Mouse (Mus musculus) urinary bladder, postnatal 0 days (tissue): Measurements from ENCODE around the gene Ncan. TPM values are rescaled to one million over a fixed set of nuclear protein-coding genes. Genes with fewer than 3 reads are reported as not detected.

Source experiments
- microRNA-seq: library from miRNA; unstranded; fragments of <30 nt; microRNA quantifications from one replicate; pipeline ENCODE4, GENCODE M21; 2016
- polyA plus RNA-seq: library from polyadenylated mRNA; unstranded; fragments of >200 nt; fragmentation: Nextera tagmentation; extraction: Ambion mirVana; gene quantifications from 2 replicates; pipeline ENCODE4 v1.2.1, GENCODE M21; 2015

The Ncan gene
- polyA plus RNA-seq: 0.10 and 0.16 TPM in 2 replicates

GRCm38 (mm10) chr8:70120667-70121066, at the start of gene Ncan:
Gene Ncan, minus strand, starts transcription at chr8:70120873.

GRCm38 (mm10) chr8:70139026-70139857, 18.6 kb upstream of the Ncan start, which contains the start of the genes Rfxank, Borcs8 and Mef2b:
Gene Rfxank, minus strand, starts transcription at chr8:70139154.
Gene Borcs8, plus strand, starts transcription at chr8:70139499.
Gene Mef2b, plus strand, starts transcription at chr8:70139711.

GRCm38 (mm10) chr8:70131166-70131883, 10.7 kb upstream of the Ncan start, which contains the start of gene Nr2c2ap:
Gene Nr2c2ap, plus strand, starts transcription at chr8:70131333.

GRCm38 (mm10) chr8:70083285-70083684, 37.4 kb downstream of the Ncan start, which contains the start of gene Hapln4:
Gene Hapln4, plus strand, starts transcription at chr8:70083457.

GRCm38 (mm10) chr8:70072441-70073069, 48.1 kb downstream of the Ncan start, which contains the start of gene Tm6sf2:
Gene Tm6sf2, plus strand, starts transcription at chr8:70072924.

Small RNA genes within 50 kb of the gene (microRNA-seq; reads per million reads assigned to microRNA genes)
- not detected for gene Mir7066

Other genes starting within 250 kb of the Ncan start
- gene Cilp2, start 233.2 kb downstream of the Ncan start, polyA plus RNA-seq: 0.46 and 0.52 TPM in 2 replicates
- 2.2 and 2.3 TPM in 2 replicates for gene Tssk6, start 218.7 kb downstream of the Ncan start, polyA plus RNA-seq
- gene Ndufa13, start 218.3 kb downstream of the Ncan start, polyA plus RNA-seq: 222 and 227 TPM in 2 replicates
- gene Yjefn3, start 218.2 kb downstream of the Ncan start, polyA plus RNA-seq: 1.3 and 2.2 TPM in 2 replicates
- gene Gatad2a, start 124.5 kb downstream of the Ncan start, polyA plus RNA-seq: 26.5 and 27.4 TPM in 2 replicates
- gene Mau2, start 78.1 kb downstream of the Ncan start, polyA plus RNA-seq: 26.6 and 28.0 TPM in 2 replicates
- 22.9 and 23.3 TPM in 2 replicates for gene Sugp1, start 78.1 kb downstream of the Ncan start, polyA plus RNA-seq
- 0.14 TPM in 1 of 2 replicates, not detected in the other for gene Tm6sf2, start 47.9 kb downstream of the Ncan start, polyA plus RNA-seq
- 0.04 TPM in 2 replicates for gene Hapln4, start 37.4 kb downstream of the Ncan start, polyA plus RNA-seq
- 29.3 and 31.3 TPM in 2 replicates for gene Nr2c2ap, start 10.5 kb upstream of the Ncan start, polyA plus RNA-seq
- 7.5 and 7.9 TPM in 2 replicates for gene Rfxank, start 18.3 kb upstream of the Ncan start, polyA plus RNA-seq
- 30.9 and 33.6 TPM in 2 replicates for gene Borcs8, start 18.6 kb upstream of the Ncan start, polyA plus RNA-seq
- gene Mef2b, start 18.8 kb upstream of the Ncan start, polyA plus RNA-seq: 0.24 and 0.37 TPM in 2 replicates
- 38.0 and 43.3 TPM in 2 replicates for gene Tmem161a, start 51.5 kb upstream of the Ncan start, polyA plus RNA-seq
- 2.6 and 2.7 TPM in 2 replicates for gene Slc25a42, start 91.4 kb upstream of the Ncan start, polyA plus RNA-seq
- gene Sugp2, start 113.4 kb upstream of the Ncan start, polyA plus RNA-seq: 11.8 and 12.9 TPM in 2 replicates
- gene Armc6, start 113.6 kb upstream of the Ncan start, polyA plus RNA-seq: 13.7 and 14.2 TPM in 2 replicates
- 17.3 and 19.4 TPM in 2 replicates for gene Homer3, start 162.0 kb upstream of the Ncan start, polyA plus RNA-seq
- gene Ddx49, start 181.6 kb upstream of the Ncan start, polyA plus RNA-seq: 27.6 and 29.6 TPM in 2 replicates
- gene Cope, start 181.6 kb upstream of the Ncan start, polyA plus RNA-seq: 272 and 328 TPM in 2 replicates
- 0.99 and 1.0 TPM in 2 replicates for gene Cers1, start 194.9 kb upstream of the Ncan start, polyA plus RNA-seq
- 0.39 and 0.50 TPM in 2 replicates for gene Gdf1, start 208.9 kb upstream of the Ncan start, polyA plus RNA-seq
- gene Upf1, start 232.4 kb upstream of the Ncan start, polyA plus RNA-seq: 8.0 and 8.6 TPM in 2 replicates